Mouse (Mus musculus) thymus, postnatal 36 days (tissue): ENCODE data around the gene Dhrs13.
"Not testable (repeated sequence)": the region's sequence is repeated elsewhere in the genome, so short reads cannot be mapped to it uniquely, and the experiment has no call there.

Experiments used
- DNase-seq, 2 experiments: peaks; one replicate each; pipeline ENCODE4 v3.0.0; 2022; ENCODE audit warnings: mixed read lengths in 2 of 2

Dhrs13 gene

DNA sequence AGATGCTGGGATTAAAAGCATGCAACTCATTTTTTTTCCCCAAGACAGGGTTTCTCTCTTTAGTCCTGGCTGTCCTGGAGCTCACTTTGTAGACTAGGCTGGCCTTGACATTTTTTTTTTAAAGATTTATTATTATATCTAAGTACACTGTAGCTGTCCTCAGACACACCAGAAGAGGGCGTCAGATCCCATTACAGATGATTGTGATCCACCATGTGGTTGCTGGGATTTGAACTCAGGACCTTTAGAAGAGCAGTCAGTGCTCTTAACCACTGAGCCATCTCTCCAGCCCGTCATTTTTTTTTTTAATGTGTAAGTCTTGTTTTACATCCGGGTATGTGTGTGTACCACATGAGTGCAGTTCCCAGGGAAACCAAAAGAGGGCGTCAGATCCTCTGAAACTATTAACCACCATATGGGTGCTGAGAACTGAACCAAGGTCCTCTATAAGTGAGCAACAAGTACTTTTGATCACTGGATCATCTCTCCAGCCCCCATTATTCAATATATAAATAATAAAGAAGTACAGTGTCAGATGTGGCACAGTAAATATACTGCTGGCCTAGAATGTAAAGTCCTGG lies 10.3 kb downstream of the Dhrs13 start:
- DNase-seq: not testable (repeated sequence)

DNA sequence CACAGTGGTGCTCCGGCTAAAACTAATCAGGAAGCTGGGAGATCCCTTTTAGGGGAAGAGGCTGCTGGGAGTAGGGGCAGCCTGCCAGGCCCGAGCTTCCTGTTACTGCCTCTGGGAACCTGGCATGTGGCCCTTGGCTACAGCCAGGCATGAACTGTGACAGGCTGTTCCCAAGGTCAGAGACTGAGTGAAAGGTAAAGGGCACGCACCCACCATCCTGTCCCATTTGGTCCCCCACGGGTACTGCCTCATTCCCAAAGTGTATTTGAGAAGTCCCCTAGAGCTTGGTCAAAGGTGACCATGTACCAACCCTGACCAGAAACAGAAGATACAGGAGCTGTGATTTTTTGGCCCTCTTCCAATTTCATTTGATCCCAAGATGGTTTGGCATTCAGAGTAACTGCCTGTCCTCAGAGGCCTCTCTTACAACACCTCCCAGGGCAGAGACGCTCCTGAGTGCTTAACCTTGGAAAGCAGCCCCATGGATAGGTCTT lies 12.7 kb downstream of the Dhrs13 start:
- DNase-seq: no peak

DNA sequence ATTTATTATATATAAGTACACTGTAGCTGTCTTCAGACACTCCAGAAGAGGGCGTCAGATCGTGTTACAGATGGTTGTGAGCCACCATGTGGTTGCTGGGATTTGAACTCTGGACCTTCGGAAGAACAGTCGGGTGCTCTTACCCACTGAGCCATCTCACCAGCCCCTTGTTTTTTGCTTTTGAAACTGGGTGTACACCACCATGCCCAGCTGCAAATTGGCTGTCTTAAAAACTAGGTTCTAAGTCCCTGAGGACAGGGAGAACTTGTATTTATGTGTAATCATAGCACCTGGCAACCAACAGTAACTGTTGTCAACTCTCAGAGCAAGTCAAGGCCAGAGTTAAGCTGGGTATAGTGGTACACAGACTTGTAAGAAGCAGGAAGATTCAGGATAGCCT lies 16.6 kb downstream of the Dhrs13 start:
- not testable (repeated sequence) for DNase-seq

DNA sequence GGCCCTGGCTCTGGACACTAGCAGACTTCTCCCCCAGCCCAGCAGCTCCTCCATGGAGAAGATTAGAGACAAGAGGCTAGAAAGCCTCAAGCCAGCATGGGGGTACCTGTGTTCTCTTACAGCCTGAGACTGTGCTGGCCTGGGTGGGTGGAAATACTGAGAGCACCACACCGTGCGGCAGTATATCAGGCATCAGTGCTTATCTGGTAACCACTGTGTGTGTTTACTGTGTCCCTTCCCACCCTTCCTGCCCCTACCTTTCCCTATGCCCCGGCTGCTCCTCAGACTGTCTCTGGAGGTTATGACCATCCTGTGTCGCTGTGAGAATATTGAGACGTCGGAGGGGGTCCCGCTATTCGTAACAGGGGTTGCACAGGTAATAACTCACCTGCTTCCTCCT lies 21.0 kb downstream of the Dhrs13 start:
- DNase-seq: no peak

DNA sequence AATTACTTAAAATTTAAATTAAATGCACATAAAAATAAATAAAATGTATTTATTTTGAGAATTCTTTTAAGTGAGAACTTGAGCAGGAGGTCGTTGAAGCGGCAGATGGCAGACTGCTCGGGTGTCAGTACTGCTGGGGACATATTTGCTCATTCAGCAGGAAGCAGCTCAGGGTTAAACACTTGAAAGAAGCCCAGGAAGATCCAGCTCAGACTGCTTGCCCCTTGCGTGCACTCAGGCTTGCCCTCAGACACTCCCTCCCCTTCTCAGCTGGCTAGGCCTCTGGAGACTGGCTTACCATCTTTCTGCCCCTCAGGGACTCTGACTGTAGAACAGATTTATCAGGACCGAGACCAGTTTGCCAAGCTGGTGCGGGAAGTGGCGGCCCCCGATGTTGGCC lies 24.9 kb downstream of the Dhrs13 start:
- DNase-seq: no peak

DNA sequence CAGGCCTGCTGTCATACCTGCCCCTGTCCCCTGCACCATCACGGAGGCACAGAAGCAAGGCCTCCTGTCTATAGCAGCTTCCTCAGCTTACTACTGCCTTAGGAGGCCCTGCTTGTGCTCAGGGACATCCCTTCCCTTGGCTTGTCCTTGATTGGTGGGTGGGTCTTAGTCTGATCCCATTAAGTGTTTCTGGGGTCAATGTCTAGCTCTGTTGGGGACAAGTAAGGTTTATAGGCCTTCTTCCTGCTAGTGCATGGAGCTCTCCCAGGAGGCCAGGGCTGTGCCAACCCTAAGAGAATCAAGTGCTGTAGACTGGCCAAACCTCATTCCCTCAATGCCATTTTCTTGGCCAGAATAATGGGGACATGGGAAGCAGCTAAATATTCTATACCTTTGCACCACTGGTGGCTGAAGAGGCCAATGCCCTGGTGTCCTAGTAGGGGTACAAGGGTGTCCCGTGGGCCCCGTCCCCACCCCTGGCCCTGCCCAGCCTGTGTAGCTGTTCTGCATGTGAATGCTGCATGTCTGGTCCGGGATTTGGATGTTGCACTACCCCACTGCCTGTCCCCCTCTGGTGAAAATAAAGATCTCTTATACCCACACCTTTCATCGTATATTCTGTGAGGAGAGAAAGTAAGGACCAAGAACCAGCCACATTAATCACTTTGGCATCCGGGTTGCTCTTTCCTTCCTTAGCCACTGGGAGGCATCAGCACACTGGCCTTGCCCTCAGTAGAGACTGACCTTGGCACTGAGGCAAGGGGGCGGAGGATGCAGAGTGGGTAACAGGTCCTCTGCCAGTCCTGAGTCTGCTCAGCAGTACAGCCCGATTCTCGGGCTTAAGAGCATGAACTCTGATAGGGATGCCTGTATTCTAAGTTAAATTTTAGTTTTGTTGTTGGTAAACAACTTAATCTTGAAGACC lies 28.0 kb downstream of the Dhrs13 start:
- DNase-seq: peak; percentile 32 to 48

DNA sequence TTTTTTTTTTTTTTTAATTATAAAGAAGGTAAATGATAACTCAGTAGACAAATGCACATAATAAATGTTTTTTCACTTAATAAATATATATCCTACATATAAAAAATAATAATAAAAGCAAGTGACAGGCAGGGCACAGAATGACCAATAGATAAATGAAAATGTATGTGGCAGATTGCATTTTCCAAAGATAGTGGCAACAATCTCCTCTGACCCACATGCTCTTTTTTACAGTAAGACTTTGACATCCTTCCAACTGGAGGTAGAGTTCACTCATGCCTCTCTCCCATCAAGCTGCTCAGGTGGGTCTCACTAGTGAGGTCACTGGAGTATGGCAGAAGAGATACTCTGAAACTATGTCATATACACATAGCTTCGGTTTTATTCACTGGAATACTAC lies 30.5 kb downstream of the Dhrs13 start:
- DNase-seq: no peak

DNA sequence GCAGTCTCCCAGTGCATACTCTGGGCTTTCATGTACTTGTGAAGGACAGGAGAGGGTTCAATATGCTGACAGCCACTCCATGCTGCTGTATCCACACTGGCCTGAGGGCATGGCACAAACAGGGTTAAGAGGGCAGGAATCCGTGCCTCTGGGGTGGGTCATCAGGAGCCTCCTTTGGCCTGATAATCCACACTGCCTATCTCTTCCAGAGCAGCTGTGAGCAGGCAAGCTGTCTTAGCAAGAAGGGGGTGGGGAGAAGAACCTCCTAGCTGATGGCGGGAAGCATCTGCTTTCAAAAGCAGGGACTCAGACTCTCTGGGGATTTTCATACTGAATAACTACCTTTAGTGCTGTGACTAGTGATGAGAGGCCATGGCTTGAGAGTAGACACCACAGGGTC lies 33.8 kb downstream of the Dhrs13 start:
- DNase-seq: no peak

DNA sequence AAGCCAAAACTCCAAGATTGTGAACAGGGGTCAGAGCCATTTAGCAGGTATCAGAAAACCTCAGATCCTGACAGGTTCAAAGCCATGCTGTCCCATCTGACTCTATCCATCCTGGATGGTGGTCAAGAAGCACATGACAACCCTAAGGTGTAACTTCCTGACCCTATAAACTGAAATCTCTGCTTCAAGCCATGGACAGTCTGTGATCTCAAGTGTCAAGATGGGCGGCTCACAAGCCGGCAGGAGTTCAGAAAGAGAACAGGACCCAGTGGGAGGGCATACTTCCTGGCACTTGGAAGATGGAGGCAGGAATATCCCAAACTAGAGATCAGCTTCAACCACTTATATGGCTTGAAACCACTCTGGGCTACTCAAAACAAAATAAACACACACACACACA lies 34.6 kb downstream of the Dhrs13 start:
- no peak for DNase-seq

DNA sequence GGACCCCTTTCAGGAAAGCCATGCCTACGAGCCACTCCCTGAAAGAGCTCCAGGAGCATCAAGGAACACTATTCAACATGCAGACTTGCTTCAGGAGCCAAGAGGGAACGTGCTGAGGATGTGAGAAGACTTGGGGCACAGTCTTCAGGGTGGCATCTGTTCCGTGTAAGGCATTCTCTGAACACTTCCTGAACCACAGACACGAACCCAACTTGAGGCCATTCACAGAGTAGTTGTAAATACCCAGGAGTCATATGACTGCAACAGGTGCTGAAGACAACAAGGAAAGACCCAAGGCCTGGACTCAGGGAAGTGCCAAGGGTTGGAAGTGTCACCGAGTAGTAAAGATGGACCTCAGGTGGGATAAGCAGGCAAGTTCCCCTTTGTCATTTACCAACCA lies 35.5 kb downstream of the Dhrs13 start:
- no peak for DNase-seq

DNA sequence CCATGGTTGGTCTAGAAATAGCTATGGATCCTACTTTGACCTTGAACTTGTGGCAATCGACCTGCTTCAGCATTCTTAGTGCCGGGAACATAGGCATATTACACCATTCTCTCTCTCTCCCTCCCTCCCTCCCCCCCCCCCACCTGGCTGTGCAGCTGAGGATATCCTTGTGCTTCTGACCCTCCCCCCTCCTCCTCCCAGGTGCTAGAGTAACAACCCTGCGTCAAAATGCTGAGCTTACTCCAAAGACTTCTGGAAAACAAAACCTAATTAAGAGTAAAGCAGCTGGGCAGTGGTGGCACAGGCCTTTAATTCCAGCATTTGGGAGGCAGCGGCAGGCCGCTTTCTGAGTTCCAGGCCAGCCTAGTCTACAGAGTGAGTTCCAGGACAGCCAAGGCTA lies 37.0 kb downstream of the Dhrs13 start:
- no peak for DNase-seq

DNA sequence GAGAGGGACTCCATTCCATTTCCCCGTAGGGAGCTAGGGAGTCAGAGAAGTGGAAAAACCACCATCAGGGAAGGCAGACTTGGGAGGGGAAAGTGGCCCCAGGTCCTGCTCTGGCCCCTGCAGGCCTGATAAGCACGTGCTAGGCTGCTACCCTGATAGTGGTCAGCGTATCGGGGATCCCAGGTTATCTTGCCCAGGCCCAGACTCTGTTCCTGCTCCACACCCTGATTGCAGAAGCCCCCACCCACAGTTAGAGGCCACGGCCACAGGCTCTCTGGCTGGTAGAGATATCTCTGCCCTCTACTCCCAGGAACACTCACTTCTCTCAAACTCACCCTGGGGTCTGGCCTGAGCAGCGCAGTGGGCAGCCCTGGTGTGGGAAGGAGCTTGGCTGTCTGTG lies 37.6 kb downstream of the Dhrs13 start:
- no peak for DNase-seq

DNA sequence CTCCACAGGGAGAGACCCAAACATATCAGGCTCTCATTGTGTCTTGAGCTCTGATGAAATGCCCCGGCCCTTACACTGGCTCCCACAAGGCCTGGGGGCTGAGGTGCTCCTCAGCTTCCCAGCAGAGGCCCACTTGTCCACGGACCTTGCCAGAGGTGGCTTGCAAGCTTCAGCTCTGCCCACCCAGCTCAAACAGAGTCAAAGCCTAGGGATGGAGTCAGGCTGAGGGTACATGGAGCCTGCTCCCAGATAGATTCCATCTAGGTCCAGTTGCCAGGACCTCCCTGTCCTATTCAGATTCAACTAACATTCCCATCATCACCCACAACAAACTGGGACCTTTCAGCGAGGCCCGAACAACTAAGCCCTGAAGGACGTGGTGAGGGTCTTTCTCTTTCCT lies 39.9 kb downstream of the Dhrs13 start:
- DNase-seq: no peak

DNA sequence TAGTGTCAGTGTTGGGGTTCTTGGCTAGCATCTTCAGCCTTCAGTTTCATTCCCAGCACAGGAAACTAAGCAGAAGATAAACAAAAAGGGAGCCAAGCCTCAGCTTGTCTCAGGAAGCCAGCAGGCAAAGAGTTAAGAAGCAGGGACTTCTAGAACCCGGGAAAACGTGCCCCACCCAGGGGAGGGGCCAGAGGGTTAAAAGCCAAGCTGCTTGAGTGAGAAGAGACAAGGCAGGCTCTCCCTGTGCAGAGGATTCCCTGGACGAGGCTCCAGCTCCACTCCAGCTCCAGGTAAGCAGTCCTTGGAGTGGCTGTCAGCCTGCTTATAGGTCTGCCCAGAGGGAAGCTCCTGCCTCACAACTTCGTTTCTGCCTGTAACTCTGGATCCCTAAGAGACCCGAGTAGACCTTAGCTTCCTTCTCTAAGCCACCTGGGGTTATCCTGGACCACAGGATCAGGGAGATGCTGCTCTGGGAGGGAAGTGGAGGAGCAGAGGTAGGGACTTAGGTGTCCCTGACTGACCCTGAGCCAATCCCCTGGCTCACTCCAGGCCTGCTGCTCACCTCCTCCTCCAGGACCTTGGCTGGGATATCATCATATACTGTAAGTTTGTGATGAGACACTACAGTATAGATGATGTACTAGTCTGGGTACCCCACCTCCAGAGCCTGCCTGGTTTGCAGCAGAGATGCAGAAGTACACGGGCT lies 40.5 kb downstream of the Dhrs13 start:
- DNase-seq: no peak

DNA sequence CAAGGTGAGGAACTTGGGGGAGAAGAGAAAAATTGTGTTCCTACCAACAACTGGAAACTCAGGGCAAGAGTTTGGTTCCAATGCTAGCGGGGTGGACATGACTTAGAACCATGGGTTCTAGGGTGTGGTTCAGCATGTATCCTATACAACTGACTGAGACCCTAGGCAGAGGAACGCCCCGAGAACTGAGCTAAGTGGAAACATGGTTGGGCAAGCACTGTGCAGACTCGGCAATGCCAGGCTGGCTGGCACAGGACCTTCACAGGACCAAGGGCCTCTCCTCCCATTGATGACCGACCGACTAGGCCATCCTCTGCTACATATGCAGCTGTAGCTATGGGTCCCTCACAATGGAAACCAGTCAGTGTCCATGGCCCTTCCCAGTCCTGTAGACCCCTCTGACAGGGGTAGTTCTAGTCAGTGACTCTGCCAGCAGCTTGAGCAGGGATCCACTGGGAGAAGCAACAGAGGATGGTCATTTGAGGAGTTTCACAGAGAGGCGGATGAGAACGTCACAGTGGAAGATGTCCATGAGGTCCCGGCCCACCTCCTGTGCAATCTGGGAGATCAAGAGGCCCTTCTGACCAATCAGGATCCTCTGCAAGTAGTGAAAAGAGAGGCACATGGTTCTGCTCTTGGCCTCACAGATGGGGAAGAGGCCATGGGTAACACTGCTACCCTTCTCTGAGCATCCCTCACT lies 41.6 kb downstream of the Dhrs13 start:
- no peak for DNase-seq

DNA sequence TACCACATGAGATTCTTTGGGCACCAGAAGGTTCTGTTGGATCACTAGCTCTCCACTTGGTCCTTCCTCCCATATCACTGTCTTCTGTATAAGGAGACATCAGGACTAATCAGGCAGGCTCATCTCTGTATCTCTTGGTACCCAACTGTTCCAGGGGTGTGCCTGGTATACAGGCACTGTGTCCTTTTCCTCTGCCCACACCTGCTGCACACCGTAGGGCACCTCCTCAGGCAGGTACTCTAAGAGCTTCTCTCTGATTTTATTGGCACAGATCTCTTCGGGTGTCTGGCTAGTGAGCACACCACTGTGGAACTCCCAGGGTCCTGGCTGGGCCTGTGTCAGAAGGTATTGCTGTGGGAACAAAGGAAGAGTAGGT lies 42.2 kb downstream of the Dhrs13 start:
- DNase-seq: no peak

DNA sequence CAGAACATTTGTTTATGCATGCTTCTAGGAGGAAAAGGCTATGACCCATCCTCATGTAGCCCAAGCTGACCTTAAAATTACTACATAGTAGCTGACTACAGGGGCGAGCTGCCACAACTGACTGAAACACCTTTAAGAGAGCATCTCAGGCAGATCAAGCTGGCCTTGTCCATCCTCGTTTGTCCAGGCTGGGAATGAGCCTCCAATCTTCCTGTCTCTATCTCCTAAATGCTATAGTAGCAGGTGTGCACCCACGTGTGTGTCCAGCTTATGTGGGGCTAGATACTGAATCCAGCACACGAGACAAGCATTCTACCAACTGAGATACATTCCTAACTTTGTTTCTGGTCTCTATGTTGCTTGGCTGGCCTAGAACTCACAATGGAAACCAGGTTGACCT lies 42.6 kb downstream of the Dhrs13 start:
- DNase-seq: no peak

DNA sequence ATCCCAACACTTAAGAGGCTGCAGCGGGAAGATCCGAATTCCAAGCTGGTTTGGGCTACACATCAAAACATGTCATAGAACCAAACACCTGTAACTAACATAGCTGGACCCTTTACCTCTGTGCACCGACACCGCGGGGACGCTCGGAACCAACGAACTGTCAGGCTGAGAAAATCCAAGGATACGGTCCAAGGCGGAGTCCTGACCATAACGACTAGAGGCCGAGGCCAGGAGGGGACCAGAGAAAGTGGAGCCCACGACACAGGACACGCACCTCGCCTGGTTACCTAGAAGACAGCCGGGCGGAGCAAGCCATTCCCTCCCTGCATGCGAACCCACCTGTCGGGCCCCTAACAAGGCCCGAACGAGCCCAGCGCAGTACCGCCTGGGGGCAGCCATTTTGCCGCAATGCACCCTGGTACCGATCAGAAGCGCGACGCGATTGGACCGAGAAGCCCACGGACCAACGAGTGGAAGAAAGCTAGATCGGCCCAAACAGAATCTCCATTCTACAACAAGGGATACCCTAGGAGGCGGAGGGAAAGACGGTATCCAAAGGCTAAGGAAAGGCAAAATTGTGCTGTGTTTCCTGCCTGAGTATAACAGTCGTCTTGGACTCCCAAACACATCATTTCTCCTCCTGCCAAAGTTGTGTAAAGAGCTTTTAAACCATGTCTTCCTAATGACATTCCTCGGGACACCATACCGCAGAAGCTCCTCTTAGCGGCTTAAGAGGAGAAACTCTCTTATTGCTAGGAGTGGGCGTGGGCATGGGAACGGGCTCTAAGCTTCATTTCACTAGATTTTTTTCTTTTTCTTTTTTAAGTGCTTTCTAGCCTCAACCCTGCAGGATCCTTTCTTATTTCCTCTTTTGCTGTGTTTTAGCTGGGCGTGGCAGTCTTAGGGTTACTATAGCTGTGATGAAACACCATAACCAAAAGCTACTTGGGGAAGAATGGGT lies 48.2 kb downstream of the Dhrs13 start, which contains the start of gene Eral1:
Eral1 (minus strand) TSS at position 423 of the 961 bp plus-strand sequence.
- DNase-seq: peak; percentile 68 to 73

DNA sequence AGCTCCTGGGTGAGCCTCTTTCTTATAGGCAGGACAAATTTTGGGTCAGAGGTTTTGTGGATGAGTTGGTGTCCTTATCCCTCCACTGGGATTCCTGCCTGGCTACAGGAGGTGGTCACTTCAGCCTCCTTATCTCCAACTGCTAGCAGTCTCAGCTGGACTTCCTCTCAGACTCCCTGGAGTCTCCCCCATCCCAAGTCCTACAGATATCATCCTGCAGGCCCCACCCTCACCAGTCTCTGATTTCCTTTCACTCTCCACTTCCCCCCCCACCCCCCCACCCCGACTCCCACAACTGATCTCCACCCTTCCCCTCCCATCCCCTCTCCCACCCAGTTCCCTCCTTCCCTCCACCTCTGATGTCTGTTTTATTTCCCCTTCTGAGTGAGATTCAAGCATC lies 51.5 kb downstream of the Dhrs13 start:
- DNase-seq: no peak

DNA sequence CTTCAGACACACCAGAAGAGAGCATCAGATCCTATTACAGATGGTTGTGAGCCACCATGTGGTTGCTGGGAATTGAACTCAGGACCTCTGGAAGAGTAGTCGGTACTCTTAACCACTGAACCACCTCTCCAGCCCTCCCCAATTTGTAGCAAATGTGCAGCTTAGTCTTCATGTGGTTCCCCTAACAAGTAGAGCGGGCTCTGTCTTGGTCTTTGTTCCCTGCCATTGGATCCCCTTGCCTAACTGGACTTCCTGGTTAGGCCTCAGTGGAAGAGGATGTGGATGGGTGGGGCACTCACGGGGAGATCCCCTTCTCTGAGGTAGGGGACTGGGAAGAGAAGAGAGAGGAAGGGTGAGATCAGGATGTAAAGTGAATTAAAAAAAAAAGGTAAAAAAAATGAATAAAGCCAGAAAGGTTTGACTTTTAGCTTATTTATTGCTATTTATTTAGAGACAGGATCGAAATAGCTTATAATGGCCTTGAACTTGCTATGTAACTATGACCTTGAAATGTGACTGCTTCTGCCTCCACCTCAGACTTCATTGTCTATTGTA lies 54.9 kb downstream of the Dhrs13 start:
- DNase-seq: no peak
